Mouse (Mus musculus): ENCODE results near the gene Gm11027. TPM values are rescaled to one million over a fixed set of nuclear protein-coding genes. Genes with fewer than 3 reads are reported as not detected.

Gm11027 gene
- polyA plus RNA-seq, 1 experiment, result not detected

DNA sequence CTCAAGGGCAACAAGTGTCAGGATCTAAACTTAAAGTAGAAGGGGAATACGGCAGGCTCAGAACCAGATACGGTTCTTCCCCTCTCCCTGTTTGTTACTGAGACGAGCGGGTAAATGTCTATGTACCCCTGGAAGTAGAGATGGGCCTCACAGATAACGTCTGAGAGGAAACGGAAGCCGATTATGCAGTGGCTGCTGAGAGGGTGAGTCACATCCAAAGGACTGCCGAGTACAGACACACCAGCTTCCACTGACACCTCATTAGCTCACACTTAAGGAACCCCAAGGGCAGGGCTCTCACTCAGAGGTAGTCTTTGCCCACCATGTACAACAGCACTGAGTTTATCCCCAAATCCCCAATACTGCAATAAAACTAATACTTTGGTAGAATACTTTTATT lies 20.5 kb upstream of the Gm11027 start:
- TF ChIP-seq POLR2A (IDR thresholded peaks at IDR 0.05; ENCODE audit: low read depth, low read length) (no peak), CTCF (IDR thresholded peaks at IDR 0.05; ENCODE audit: borderline replicate concordance, insufficient read depth, low read length) (no peak)
- no peak overlapping the region for H3K27ac ChIP-seq (ENCODE audit: insufficient read depth, low read length)
- H3K4me3 ChIP-seq (ENCODE audit: insufficient read depth, low read length), result no peak overlapping the region
- H3K4me1 ChIP-seq (ENCODE audit: control insufficient read depth, insufficient read depth, low read length), result peaks cover 6% of the 10 kb centered on the region

DNA sequence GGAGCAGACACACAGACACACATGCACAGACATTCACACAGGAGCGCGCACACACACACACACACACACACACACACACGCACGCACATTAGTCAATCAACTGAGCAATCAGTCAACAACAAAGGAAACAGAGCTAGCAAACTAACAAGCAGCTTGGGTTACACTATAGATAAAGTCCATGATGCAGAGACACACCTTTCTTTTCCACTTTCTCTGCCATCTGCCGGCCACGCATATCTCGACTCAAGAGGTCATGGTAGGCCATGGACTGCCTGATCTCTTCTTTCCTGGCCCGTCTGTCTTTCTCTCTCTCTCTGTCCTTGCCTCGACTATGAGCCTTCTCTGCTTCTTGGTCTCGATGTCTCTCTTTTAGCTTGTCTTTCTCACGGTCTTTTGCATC lies 19.6 kb upstream of the Gm11027 start:
- Histone ChIP-seq H3K4me3 (ENCODE audit: insufficient read depth, low read length) (no peak overlapping the region), H3K4me1 (ENCODE audit: control insufficient read depth, insufficient read depth, low read length) (peaks cover 6% of the 10 kb centered on the region), H3K27ac (ENCODE audit: insufficient read depth, low read length) (no peak overlapping the region)
- TF ChIP-seq POLR2A (IDR thresholded peaks at IDR 0.05; ENCODE audit: low read depth, low read length), result no peak
- TF ChIP-seq CTCF (IDR thresholded peaks at IDR 0.05; ENCODE audit: borderline replicate concordance, insufficient read depth, low read length), result no peak

DNA sequence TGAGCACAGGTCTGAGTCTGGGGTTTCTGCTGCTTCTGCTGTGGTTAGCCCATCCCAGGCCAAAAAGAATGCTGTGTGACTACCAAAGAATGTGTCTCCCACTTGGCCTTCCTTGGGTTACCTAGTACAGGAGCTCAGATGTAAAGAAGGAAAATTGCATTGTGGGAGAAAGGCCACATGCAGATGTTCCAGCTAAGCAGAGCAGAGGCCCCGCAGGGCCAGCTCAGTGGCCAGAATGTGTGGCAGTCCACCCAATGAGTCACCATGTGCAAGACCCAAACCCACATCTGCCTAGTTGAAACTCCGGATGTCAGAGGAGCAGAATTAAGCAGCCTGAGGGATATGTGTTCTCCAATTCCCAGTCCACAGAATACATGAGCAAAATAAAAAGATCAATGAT lies 16.9 kb upstream of the Gm11027 start:
- no peak overlapping the region for H3K27ac ChIP-seq (ENCODE audit: insufficient read depth, low read length)
- TF ChIP-seq POLR2A (IDR thresholded peaks at IDR 0.05; ENCODE audit: low read depth, low read length), result no peak
- no peak for TF ChIP-seq CTCF (IDR thresholded peaks at IDR 0.05; ENCODE audit: borderline replicate concordance, insufficient read depth, low read length)
- H3K4me1 ChIP-seq (ENCODE audit: control insufficient read depth, insufficient read depth, low read length), result peaks cover 6% of the 10 kb centered on the region
- H3K4me3 ChIP-seq (ENCODE audit: insufficient read depth, low read length), result no peak overlapping the region

DNA sequence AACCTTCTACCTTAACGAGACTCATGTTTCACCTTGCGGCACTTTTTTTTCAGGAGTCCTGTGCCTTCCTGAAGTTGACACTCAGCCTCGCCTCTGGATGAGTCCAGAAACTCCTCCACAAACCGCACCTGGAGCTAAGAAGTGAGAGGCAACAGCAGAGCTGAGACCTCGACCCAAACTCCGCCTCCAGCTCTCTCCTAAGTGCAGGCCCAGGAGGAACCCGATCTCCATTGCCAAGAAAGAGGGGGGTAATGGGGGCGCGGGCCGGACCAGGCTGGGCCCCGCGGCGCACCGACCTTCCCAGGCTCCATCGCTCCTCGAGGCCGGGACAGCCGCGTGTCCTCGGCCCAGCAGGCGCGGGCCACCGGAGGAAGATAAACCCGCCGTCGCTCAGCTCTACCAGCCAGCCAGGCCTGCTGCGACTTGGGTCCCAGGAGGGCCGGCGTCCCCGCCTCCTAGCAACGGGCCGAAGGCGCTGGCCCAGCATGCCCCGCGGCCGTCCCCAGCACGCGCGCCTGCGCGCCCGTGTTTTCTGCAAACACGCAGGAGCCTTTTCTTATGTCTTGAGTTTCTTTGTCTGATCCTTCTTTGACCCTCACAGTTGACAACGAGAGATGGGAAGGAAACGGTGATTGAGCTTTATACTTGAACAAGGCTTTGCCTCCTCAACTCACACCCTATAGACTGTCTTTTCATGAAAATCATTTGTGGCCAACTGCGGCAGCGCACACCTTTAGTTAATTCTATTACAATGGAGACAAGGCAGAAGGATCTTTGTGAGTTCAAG lies 12.4 kb upstream of the Gm11027 start, which contains the start of gene Wdr60:
Gene Wdr60, minus strand, starts transcription at position 468 of the 787 bp plus-strand sequence.
- Histone ChIP-seq H3K4me3 (ENCODE audit: insufficient read depth, low read length) (peak within 1 kb of the TSS; percentile 92), H3K4me1 (ENCODE audit: control insufficient read depth, insufficient read depth, low read length) (peaks cover 4% of the 10 kb centered on the region), H3K27ac (ENCODE audit: insufficient read depth, low read length) (no peak within 1 kb of the TSS)
- TF ChIP-seq CTCF (IDR thresholded peaks at IDR 0.05; ENCODE audit: borderline replicate concordance, insufficient read depth, low read length) (no peak), POLR2A (IDR thresholded peaks at IDR 0.05; ENCODE audit: low read depth, low read length) (peak; percentile 86)

DNA sequence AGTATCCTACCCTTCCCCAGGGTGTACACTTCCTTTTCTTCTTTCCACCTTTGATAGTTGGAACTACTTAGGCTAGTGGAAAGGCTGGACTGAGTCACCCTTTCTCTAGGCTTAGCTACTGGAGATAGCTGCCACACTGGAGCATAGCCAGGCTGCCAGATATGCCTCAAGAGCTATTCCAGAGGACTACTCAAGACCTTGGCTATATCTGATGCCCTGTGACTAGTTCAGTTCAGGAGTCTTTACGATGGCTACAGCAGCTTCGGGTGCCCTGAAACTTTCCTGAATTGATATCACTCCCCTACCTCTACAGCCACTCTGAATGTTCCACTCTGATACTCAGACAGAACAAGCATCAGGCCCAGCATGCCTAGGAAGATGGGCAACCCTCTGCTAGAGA lies 10.4 kb upstream of the Gm11027 start:
- Histone ChIP-seq H3K27ac (ENCODE audit: insufficient read depth, low read length) (no peak overlapping the region), H3K4me3 (ENCODE audit: insufficient read depth, low read length) (no peak overlapping the region), H3K4me1 (ENCODE audit: control insufficient read depth, insufficient read depth, low read length) (no peaks in the 10 kb centered on the region)
- TF ChIP-seq CTCF (IDR thresholded peaks at IDR 0.05; ENCODE audit: borderline replicate concordance, insufficient read depth, low read length) (no peak), POLR2A (IDR thresholded peaks at IDR 0.05; ENCODE audit: low read depth, low read length) (no peak)

DNA sequence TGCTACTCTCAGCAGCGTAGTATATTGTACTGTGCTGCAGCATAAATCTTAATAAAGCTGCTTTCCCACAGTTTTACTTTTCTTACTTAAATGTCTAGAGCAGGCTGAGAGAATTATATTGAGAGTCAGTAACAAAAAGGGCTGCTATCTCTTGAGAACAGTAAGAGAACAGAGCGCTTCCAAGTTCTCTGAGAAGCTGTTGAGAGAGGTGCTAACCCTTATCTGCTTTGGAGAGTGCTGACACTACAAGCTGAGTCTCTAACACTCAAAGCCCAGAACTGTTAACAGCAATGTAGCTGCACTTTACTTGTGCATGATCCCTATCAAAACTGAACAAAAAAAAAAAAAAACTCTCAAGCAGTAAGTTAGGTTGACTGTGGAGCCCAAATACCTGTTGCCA lies 9.9 kb upstream of the Gm11027 start:
- Histone ChIP-seq H3K27ac (ENCODE audit: insufficient read depth, low read length) (no peak overlapping the region), H3K4me1 (ENCODE audit: control insufficient read depth, insufficient read depth, low read length) (no peaks in the 10 kb centered on the region), H3K4me3 (ENCODE audit: insufficient read depth, low read length) (no peak overlapping the region)
- TF ChIP-seq CTCF (IDR thresholded peaks at IDR 0.05; ENCODE audit: borderline replicate concordance, insufficient read depth, low read length) (no peak), POLR2A (IDR thresholded peaks at IDR 0.05; ENCODE audit: low read depth, low read length) (no peak)

DNA sequence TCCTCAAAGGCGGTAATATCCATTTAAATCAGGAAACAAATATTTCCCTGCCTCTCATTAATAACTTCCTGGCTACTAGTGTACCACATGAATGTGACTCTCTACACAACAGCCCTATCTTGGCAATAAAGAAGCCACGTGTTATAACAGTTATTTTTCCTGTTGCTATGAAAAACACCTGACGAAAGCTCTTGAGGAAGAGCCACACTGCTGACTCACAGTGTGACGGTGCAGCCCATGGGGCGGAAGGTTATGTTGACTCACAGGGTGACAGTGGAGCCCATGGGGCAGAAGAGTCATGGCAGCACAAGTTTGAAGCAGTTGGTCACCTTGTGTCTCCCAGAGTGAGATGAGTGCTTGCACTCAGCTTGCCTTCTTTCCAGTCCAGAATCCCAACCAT lies 5.7 kb upstream of the Gm11027 start:
- TF ChIP-seq CTCF (IDR thresholded peaks at IDR 0.05; ENCODE audit: borderline replicate concordance, insufficient read depth, low read length) (no peak), POLR2A (IDR thresholded peaks at IDR 0.05; ENCODE audit: low read depth, low read length) (no peak)
- Histone ChIP-seq H3K4me3 (ENCODE audit: insufficient read depth, low read length) (no peak overlapping the region), H3K4me1 (ENCODE audit: control insufficient read depth, insufficient read depth, low read length) (no peaks in the 10 kb centered on the region; the same call in 1 of the 2 replicates), H3K27ac (ENCODE audit: insufficient read depth, low read length) (peak overlapping the region; percentile 59; the same call in 1 of the 2 replicates)

DNA sequence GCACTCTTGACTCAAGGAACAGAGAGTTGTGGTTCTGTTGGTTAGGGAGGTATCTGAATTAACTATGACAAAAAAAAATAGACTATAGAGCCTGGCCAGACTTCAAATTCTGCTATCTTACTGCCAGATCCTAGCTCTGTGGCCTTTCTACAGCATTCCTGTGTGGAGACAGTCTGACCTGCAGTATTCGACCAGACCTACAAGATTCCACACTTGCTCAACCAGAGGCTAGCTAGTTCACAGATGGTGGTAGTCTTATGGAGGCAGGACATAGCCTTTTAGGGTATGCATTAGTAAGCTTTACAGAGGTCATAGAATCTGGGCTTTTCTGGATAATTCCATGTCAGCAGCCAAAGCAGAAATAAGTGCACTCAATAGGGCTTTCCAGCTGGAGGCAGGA lies 4.6 kb upstream of the Gm11027 start:
- TF ChIP-seq POLR2A (IDR thresholded peaks at IDR 0.05; ENCODE audit: low read depth, low read length), result no peak
- no peak for TF ChIP-seq CTCF (IDR thresholded peaks at IDR 0.05; ENCODE audit: borderline replicate concordance, insufficient read depth, low read length)
- Histone ChIP-seq H3K27ac (ENCODE audit: insufficient read depth, low read length) (peak overlapping the region; percentile 59; the same call in 1 of the 2 replicates), H3K4me1 (ENCODE audit: control insufficient read depth, insufficient read depth, low read length) (no peaks in the 10 kb centered on the region; the same call in 1 of the 2 replicates), H3K4me3 (ENCODE audit: insufficient read depth, low read length) (no peak overlapping the region)

DNA sequence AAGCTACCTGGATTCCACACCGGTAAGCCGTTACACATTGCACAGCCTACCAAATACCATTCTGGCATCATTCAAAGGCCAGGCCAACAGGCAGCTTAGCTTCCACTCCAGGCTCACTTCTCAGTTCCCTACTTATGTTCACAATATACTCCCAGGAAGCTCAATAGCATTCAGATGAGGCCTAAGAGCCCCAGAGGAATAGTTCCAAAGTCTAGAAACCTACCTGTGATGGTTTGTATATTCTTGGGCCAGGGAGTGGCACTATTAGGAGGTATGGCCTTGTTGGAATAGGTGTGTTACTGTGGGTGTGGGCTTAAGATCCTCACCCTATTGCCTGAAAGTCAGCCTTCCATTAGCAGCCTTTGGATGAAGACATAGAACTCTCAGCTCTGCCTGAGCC lies 4.1 kb upstream of the Gm11027 start:
- no peaks in the 10 kb centered on the region; the same call in 1 of the 2 replicates for H3K4me1 ChIP-seq (ENCODE audit: control insufficient read depth, insufficient read depth, low read length)
- TF ChIP-seq POLR2A (IDR thresholded peaks at IDR 0.05; ENCODE audit: low read depth, low read length) (no peak), CTCF (IDR thresholded peaks at IDR 0.05; ENCODE audit: borderline replicate concordance, insufficient read depth, low read length) (no peak)

DNA sequence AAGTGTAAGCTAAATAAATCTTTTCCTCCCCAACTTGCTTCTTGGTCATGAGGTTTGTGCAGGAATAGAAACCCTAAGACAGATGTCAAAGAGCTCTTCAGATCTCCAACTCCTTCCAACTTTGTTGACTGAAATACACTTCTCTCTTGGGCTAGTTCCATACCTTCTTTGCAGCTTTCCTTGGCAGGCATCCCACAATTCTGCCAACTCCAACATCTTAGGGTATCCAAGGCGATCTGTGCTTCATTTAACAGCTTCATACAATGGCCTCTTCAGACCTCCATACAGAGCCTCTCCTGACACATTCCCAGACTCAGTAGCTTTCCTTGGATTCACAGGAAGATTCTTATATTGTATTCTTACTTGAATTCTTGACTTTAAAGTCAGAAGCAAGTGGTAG lies 1.5 kb upstream of the Gm11027 start:
- no peak overlapping the region for H3K4me3 ChIP-seq (ENCODE audit: insufficient read depth, low read length)
- no peak overlapping the region for H3K27ac ChIP-seq (ENCODE audit: insufficient read depth, low read length)
- no peak for TF ChIP-seq CTCF (IDR thresholded peaks at IDR 0.05; ENCODE audit: borderline replicate concordance, insufficient read depth, low read length)
- TF ChIP-seq POLR2A (IDR thresholded peaks at IDR 0.05; ENCODE audit: low read depth, low read length), result no peak
- H3K4me1 ChIP-seq (ENCODE audit: control insufficient read depth, insufficient read depth, low read length), result peaks cover 4% of the 10 kb centered on the region

More for the DNA sequence above, 4.1 kb upstream of the Gm11027 start:
- Histone ChIP-seq H3K4me3 (ENCODE audit: insufficient read depth, low read length) (no peak overlapping the region), H3K27ac (ENCODE audit: insufficient read depth, low read length) (0 out of 2 replicates have a peak overlapping the region, but pooled peaks have one; percentile 42)
